Mouse (Mus musculus) neural tube, embryonic 15.5 days (tissue): ENCODE data around the gene Adprhl1. TPM values are rescaled to one million over a fixed set of nuclear protein-coding genes. Genes with fewer than 3 reads are reported as not detected.

Experiments used
- ATAC-seq: fragments of 200-750 bp; cut with Nextera tagmentation; 2 replicates; pipeline ENCODE4 v1.8.0; 2017; ENCODE audit warnings: mild to moderate bottlenecking, moderate TSS enrichment, moderate library complexity; ENCODE audit not compliant: low FRiP score
- H3K27ac ChIP-seq: fragments of 300-500 bp; sonication (generic); replicated peaks from 2 replicates; pipeline ENCODE4 v1.5.1; 2015; ENCODE audit warnings: mild to moderate bottlenecking, inconsistent platforms
- H3K27me3 ChIP-seq: fragments of 300-500 bp; sonication (generic); replicated peaks from 2 replicates; pipeline ENCODE4 v1.6.1; 2015; ENCODE audit warnings: inconsistent platforms
- H3K36me3 ChIP-seq: fragments of 300-500 bp; sonication (generic); 2 replicates; pipeline ENCODE4 v1.6.1; 2015; ENCODE audit warnings: inconsistent platforms
- H3K4me1 ChIP-seq: fragments of 300-500 bp; sonication (generic); 2 replicates; pipeline ENCODE4 v1.6.1; 2015; ENCODE audit warnings: inconsistent platforms
- H3K4me2 ChIP-seq: fragments of 300-500 bp; sonication (generic); 2 replicates; pipeline ENCODE4 v1.6.1; 2015; ENCODE audit warnings: inconsistent platforms, mild to moderate bottlenecking, moderate library complexity
- H3K4me3 ChIP-seq: fragments of 300-500 bp; sonication (generic); replicated peaks from 2 replicates; pipeline ENCODE4 v1.5.1; 2015; ENCODE audit warnings: mild to moderate bottlenecking, inconsistent platforms
- H3K9ac ChIP-seq: fragments of 300-500 bp; sonication (generic); replicated peaks from 2 replicates; pipeline ENCODE4 v1.6.1; 2015; ENCODE audit warnings: mild to moderate bottlenecking, inconsistent platforms
- H3K9me3 ChIP-seq: fragments of 300-500 bp; sonication (generic); replicated peaks from 2 replicates; pipeline ENCODE4 v1.6.1; 2016; ENCODE audit warnings: inconsistent platforms
- WGBS: fragments of 180-500 bp; shearing (Covaris S2); methylation state at CpG from one replicate; pipeline ENCODE4 v1.1.7; 2015; ENCODE audit warnings: mixed read lengths; 5-methylcytosine and 5-hydroxymethylcytosine counted together
- polyA plus RNA-seq: library from polyadenylated mRNA; unstranded; fragments of >200 nt; fragmentation: Nextera tagmentation; extraction: Ambion mirVana; gene quantifications from 2 replicates; pipeline ENCODE4 v1.2.1, GENCODE M21; 2015

Gene Adprhl1
- polyA plus RNA-seq, 1 experiment from 2014 or later, result 1.8 TPM

DNA sequence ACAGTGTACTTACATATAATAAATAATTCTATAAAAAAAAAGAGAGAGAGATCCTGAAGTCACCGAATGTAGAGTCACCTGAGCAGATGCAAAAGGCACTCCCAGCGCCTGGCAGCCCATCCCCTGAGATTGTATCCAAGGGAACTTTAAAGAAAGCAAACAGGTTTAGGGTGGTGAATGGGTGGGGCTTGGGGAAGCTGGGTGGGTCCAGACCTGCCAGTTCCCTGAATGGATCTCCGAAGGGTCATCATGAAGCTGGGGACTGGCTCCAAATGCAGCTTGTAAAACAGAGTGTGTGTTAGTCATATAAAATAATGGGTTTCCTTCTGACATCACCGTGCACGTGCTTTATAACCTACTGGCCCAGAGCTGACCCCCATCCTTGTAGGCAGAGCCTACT lies 47.7 kb downstream of the Adprhl1 start:
- H3K4me3 ChIP-seq, result no peak overlapping the region
- H3K9ac ChIP-seq, result no peak overlapping the region
- no peaks in the 10 kb centered on the region for H3K36me3 ChIP-seq
- H3K4me1 ChIP-seq, result peaks cover 2% of the 10 kb centered on the region
- peaks cover 22% of the 10 kb centered on the region for H3K27me3 ChIP-seq
- no peak overlapping the region for H3K27ac ChIP-seq
- no peak overlapping the region for H3K4me2 ChIP-seq
- no peaks in the 10 kb centered on the region for H3K9me3 ChIP-seq
- ATAC-seq, result no peak
- WGBS, result 33% methylated on average over 5 of the region's 5 CpGs

DNA sequence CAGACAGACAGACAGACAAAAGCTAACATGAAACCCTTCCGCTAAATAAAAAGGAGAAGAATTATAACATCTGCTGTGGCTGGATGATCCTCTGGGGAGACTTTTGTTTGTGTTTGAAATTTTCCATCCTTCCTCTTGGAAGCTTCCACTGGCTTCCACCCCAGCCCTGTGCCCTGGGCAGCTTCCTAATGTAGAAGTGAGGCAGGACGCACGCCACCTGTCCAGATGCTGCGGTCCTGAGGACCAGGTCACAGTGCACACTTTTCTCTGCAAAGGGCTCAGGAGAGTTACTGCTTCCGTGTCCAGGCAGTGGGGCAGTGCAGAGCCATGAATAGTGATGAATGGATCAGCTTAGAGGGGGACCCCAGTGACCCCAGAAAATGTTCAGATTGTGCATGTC lies 48.7 kb downstream of the Adprhl1 start:
- H3K36me3 ChIP-seq, result no peaks in the 10 kb centered on the region
- H3K4me2 ChIP-seq, result no peak overlapping the region
- no peak overlapping the region for H3K9ac ChIP-seq
- no peak overlapping the region for H3K4me3 ChIP-seq
- WGBS, result 87% methylated on average over 5 of the region's 5 CpGs
- peaks cover 10% of the 10 kb centered on the region for H3K4me1 ChIP-seq
- H3K27me3 ChIP-seq, result peaks cover 27% of the 10 kb centered on the region
- ATAC-seq, result no peak
- H3K27ac ChIP-seq, result no peak overlapping the region
- no peaks in the 10 kb centered on the region for H3K9me3 ChIP-seq

DNA sequence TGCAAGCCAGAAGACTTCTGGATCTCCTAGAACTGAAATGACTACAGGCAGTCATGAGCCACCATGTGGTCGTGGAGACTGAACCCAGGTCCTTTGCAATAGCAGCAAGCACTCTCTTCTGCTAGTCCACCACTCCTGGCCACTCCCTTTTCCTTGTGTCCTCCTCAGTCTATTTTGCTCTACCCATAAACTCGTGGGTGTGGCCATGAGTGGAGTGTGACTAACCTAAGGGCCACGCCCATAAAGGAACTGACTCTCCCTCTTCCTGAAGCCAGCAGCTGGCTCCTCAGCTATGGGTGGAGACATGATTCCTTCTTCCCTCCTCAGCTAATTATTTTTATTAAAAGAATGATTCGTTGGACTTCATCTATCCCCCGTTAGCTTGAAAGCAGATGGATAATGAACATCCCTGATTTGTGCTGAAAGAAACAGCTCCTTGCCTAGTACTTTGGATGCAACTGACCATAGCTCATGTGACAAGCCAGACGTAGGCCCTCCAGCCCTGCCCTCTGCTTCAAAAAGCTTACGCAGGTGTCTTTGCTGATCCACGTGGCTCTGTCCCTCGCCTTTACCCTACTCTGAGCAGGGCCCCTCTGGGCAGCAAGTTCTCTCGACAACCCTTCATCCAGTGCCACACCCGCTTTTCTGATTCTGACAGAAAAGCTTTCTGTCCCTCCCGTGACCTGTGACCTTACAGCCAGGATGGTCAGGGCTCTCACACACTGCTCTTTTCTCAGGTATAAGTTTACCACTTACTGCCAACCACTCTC lies 49.4 kb downstream of the Adprhl1 start:
- Histone ChIP-seq H3K36me3 (no peaks in the 10 kb centered on the region), H3K9ac (no peak overlapping the region), H3K9me3 (no peaks in the 10 kb centered on the region), H3K4me1 (peaks cover 16% of the 10 kb centered on the region), H3K27ac (no peak overlapping the region), H3K4me3 (no peak overlapping the region), H3K27me3 (peaks cover 27% of the 10 kb centered on the region), H3K4me2 (no peak overlapping the region)
- 75% methylated on average over 12 of the region's 12 CpGs for WGBS
- ATAC-seq, result no peak

- 69% methylated on average over 1 of the region's 1 CpGs for WGBS
Observed at GRCm38 (mm10) chr8:13203472-13203871, 50.5 kb downstream of the Adprhl1 start.

DNA sequence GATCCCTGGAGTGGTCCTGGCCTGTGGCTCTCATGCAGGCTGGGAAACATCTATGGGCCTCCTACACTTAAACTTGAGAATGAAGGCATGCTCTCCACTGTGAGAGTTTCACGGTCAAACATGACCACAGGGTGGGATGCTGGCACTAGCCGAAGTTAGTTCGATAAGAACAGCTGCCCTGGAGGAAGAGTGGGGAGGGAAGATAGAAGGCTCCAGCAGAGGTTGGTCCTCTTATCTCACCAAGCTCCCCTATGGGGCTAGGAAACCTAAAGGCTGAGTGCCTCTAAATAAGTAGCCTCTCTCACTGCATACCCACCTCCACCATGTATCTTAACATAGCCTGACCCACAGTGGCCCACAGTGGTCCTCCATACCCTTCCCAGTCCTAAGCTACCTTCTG lies 51.2 kb downstream of the Adprhl1 start:
- no peak overlapping the region for H3K27ac ChIP-seq
- H3K27me3 ChIP-seq, result peaks cover 27% of the 10 kb centered on the region
- no peak for ATAC-seq
- H3K4me3 ChIP-seq, result no peak overlapping the region
- peaks cover 18% of the 10 kb centered on the region for H3K4me1 ChIP-seq
- H3K9ac ChIP-seq, result no peak overlapping the region
- no peaks in the 10 kb centered on the region for H3K9me3 ChIP-seq
- 93% methylated on average over 3 of the region's 3 CpGs for WGBS
- H3K4me2 ChIP-seq, result no peak overlapping the region
- H3K36me3 ChIP-seq, result no peaks in the 10 kb centered on the region

More at GRCm38 (mm10) chr8:13203472-13203871, 50.5 kb downstream of the Adprhl1 start:
- Histone ChIP-seq H3K4me3 (no peak overlapping the region), H3K27ac (no peak overlapping the region), H3K4me2 (no peak overlapping the region), H3K27me3 (peaks cover 27% of the 10 kb centered on the region), H3K9me3 (no peaks in the 10 kb centered on the region), H3K4me1 (peaks cover 18% of the 10 kb centered on the region), H3K36me3 (no peaks in the 10 kb centered on the region), H3K9ac (no peak overlapping the region)
- ATAC-seq, result no peak

GRCm38 (mm10) chr8:13202041-13202440 lies 51.9 kb downstream of the Adprhl1 start:
- no peak for ATAC-seq
- peaks cover 18% of the 10 kb centered on the region for H3K4me1 ChIP-seq
- no peak overlapping the region for H3K4me2 ChIP-seq
- no peaks in the 10 kb centered on the region for H3K36me3 ChIP-seq
- H3K27ac ChIP-seq, result no peak overlapping the region
- H3K9ac ChIP-seq, result no peak overlapping the region
- 46% methylated on average over 3 of the region's 3 CpGs for WGBS
- H3K27me3 ChIP-seq, result peaks cover 27% of the 10 kb centered on the region
- H3K4me3 ChIP-seq, result no peak overlapping the region
- no peaks in the 10 kb centered on the region for H3K9me3 ChIP-seq

GRCm38 (mm10) chr8:13201013-13201334 lies 53.0 kb downstream of the Adprhl1 start:
- Histone ChIP-seq H3K36me3 (no peaks in the 10 kb centered on the region), H3K4me2 (peak overlapping the region; percentile 95), H3K4me3 (peak overlapping the region; percentile 82), H3K4me1 (peaks cover 18% of the 10 kb centered on the region), H3K27ac (no peak overlapping the region), H3K9ac (peak overlapping the region; percentile 66; the same call in 1 of the 2 replicates), H3K9me3 (no peaks in the 10 kb centered on the region), H3K27me3 (peaks cover 27% of the 10 kb centered on the region)
- ATAC-seq, result no peak
- under 1% methylated on average over 18 of the region's 18 CpGs for WGBS

DNA sequence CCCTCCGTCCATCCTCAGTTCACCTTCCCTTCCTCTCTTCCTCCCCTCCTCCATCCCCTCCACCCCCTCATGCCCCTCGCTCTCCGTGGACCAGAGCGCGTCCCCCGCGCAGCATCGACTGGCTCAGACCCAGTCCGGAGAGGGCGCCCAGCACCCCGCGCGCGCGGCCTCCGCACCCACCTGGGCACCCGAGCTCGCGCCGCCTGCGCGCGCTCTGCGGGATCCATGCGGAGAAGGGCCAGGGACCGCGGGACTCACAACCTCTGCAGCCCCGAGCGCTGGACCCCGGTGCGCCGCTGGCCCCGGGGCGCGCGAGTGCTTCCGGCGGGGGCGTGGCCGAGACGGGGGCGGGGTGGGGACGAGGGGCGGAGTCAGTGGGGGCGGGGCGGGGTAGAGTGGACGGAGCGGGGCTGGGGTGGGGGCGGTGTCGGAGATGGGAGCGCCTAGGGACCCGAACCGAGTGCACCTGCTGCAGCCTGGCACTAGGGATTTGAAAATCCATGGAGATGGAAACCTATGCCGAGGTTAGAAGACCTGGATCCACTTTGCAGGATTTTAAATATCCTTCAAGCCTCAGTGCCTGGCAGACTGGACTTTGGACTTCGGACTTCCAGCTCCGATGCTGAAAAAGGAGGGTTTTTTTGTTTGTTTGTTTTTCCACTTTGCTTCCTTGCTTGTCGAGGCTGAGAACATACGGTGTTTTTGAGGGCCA lies 53.5 kb downstream of the Adprhl1 start, which contains the start of gene Grtp1:
Grtp1 (minus strand) TSS at position 320 of the 712 bp plus-strand sequence.
- Histone ChIP-seq H3K9ac (peak within 1 kb of the TSS; percentile 66), H3K36me3 (no peaks in the 10 kb centered on the region), H3K4me1 (peaks cover 18% of the 10 kb centered on the region), H3K27me3 (peaks cover 27% of the 10 kb centered on the region), H3K9me3 (no peaks in the 10 kb centered on the region), H3K27ac (no peak within 1 kb of the TSS), H3K4me2 (peak within 1 kb of the TSS; percentile 95), H3K4me3 (peak within 1 kb of the TSS; percentile 82)
- peak; percentile 72 for ATAC-seq
- WGBS, result under 1% methylated on average over 58 of the region's 58 CpGs

GRCm38 (mm10) chr8:13199385-13200061 lies 54.4 kb downstream of the Adprhl1 start:
- Histone ChIP-seq H3K9me3 (no peaks in the 10 kb centered on the region), H3K27me3 (peaks cover 27% of the 10 kb centered on the region), H3K27ac (no peak overlapping the region), H3K4me1 (peaks cover 18% of the 10 kb centered on the region), H3K9ac (0 out of 2 replicates have a peak overlapping the region, but pooled peaks have one; percentile 66), H3K4me3 (peak overlapping the region; percentile 82), H3K4me2 (peak overlapping the region; percentile 95), H3K36me3 (no peaks in the 10 kb centered on the region)
- WGBS, result 24% methylated on average over 14 of the region's 14 CpGs
- ATAC-seq, result no peak

- Histone ChIP-seq H3K9ac (no peak overlapping the region), H3K4me1 (peaks cover 18% of the 10 kb centered on the region), H3K4me2 (no peak overlapping the region), H3K36me3 (no peaks in the 10 kb centered on the region), H3K27ac (no peak overlapping the region), H3K4me3 (no peak overlapping the region), H3K9me3 (no peaks in the 10 kb centered on the region), H3K27me3 (peaks cover 17% of the 10 kb centered on the region)
- 89% methylated on average over 5 of the region's 5 CpGs for WGBS
- ATAC-seq, result no peak
Observed at GRCm38 (mm10) chr8:13197493-13197892, 56.5 kb downstream of the Adprhl1 start.

DNA sequence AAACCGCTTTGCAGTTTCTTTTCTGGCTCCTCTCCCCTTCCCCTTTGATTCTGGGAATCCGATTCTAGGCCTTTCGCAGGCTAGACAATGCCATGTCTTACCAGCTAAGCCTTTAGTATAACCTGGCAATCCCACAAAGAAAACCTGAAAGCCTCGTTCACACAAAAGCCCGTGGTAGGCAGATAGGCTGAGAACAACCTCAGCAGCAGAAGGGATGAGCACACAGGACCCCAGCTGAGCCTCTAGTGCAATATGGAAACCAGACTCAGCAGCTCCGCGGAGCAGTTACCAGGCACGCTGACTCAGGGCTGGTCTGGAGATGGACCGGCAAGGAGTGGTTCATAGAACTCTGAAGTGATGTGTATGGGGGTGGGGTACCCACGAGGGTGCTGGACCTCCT lies 59.1 kb downstream of the Adprhl1 start:
- Histone ChIP-seq H3K4me3 (no peak overlapping the region), H3K4me1 (peaks cover 5% of the 10 kb centered on the region), H3K9ac (no peak overlapping the region), H3K27ac (no peak overlapping the region), H3K36me3 (no peaks in the 10 kb centered on the region), H3K27me3 (no peaks in the 10 kb centered on the region), H3K9me3 (no peaks in the 10 kb centered on the region), H3K4me2 (no peak overlapping the region)
- 40% methylated on average over 10 of the region's 10 CpGs for WGBS
- ATAC-seq, result no peak
